Mouse (Mus musculus): ENCODE results near the gene Mgat1. TPM values are rescaled to one million over a fixed set of nuclear protein-coding genes. Genes with fewer than 3 reads are reported as not detected.

The Mgat1 gene
- polyA plus RNA-seq, 1 experiment from 2014 or later: 35.3 TPM

GRCm38 (mm10) chr11:49259296-49259695, 15.3 kb downstream of the Mgat1 start:
- Histone ChIP-seq H3K4me3 (no peak overlapping the region), H3K9ac (no peak overlapping the region), H3K4me2 (no peak overlapping the region), H3K9me3 (no peaks in the 10 kb centered on the region), H3K27me3 (replicated peaks) (no peaks in the 10 kb centered on the region), H3K4me1 (no peaks in the 10 kb centered on the region), H3K36me3 (replicated peaks) (peaks cover 8% of the 10 kb centered on the region), H3K27ac (no peak overlapping the region)
- ATAC-seq (replicated peaks): no peak
- WGBS: 97% methylated on average over 2 of the region's 2 CpGs

GRCm38 (mm10) chr11:49259829-49260228, 15.8 kb downstream of the Mgat1 start:
- no peak overlapping the region for H3K4me3 ChIP-seq
- H3K27me3 ChIP-seq (replicated peaks): no peaks in the 10 kb centered on the region
- no peaks in the 10 kb centered on the region for H3K9me3 ChIP-seq
- no peak overlapping the region for H3K4me2 ChIP-seq
- H3K36me3 ChIP-seq (replicated peaks): peaks cover 8% of the 10 kb centered on the region
- ATAC-seq (replicated peaks): no peak
- H3K9ac ChIP-seq: no peak overlapping the region
- 86% methylated on average over 1 of the region's 1 CpGs for WGBS
- H3K4me1 ChIP-seq: no peaks in the 10 kb centered on the region
- H3K27ac ChIP-seq: no peak overlapping the region

GRCm38 (mm10) chr11:49260598-49261312, 16.8 kb downstream of the Mgat1 start:
- Histone ChIP-seq H3K4me2 (no peak overlapping the region), H3K9ac (no peak overlapping the region), H3K4me3 (no peak overlapping the region), H3K27me3 (replicated peaks) (no peaks in the 10 kb centered on the region), H3K36me3 (replicated peaks) (peaks cover 8% of the 10 kb centered on the region), H3K9me3 (no peaks in the 10 kb centered on the region), H3K4me1 (no peaks in the 10 kb centered on the region), H3K27ac (no peak overlapping the region)
- 96% methylated on average over 21 of the region's 21 CpGs for WGBS
- no peak for ATAC-seq (replicated peaks)

GRCm38 (mm10) chr11:49261313-49261855, 17.4 kb downstream of the Mgat1 start:
- Histone ChIP-seq H3K4me2 (no peak overlapping the region), H3K27ac (no peak overlapping the region), H3K4me1 (no peaks in the 10 kb centered on the region), H3K36me3 (replicated peaks) (peaks cover 8% of the 10 kb centered on the region), H3K4me3 (no peak overlapping the region), H3K9me3 (no peaks in the 10 kb centered on the region), H3K9ac (no peak overlapping the region), H3K27me3 (replicated peaks) (no peaks in the 10 kb centered on the region)
- ATAC-seq (replicated peaks): no peak
- 93% methylated on average over 14 of the region's 14 CpGs for WGBS

- 91% methylated on average over 5 of the region's 5 CpGs for WGBS
- Histone ChIP-seq H3K4me3 (no peak overlapping the region), H3K36me3 (replicated peaks) (peaks cover 8% of the 10 kb centered on the region), H3K9ac (no peak overlapping the region), H3K4me1 (no peaks in the 10 kb centered on the region), H3K9me3 (no peaks in the 10 kb centered on the region), H3K27me3 (replicated peaks) (no peaks in the 10 kb centered on the region), H3K27ac (no peak overlapping the region), H3K4me2 (no peak overlapping the region)
- ATAC-seq (replicated peaks): no peak
These were observed 18.3 kb downstream of the Mgat1 start for GRCm38 (mm10) chr11:49262286-49262685.

- Histone ChIP-seq H3K36me3 (replicated peaks) (peaks cover 8% of the 10 kb centered on the region), H3K27ac (no peak overlapping the region), H3K9me3 (no peaks in the 10 kb centered on the region), H3K4me3 (no peak overlapping the region), H3K4me1 (no peaks in the 10 kb centered on the region), H3K4me2 (no peak overlapping the region), H3K9ac (no peak overlapping the region), H3K27me3 (replicated peaks) (no peaks in the 10 kb centered on the region)
- WGBS: 92% methylated on average over 6 of the region's 6 CpGs
- no peak for ATAC-seq (replicated peaks)
These were observed 19.2 kb downstream of the Mgat1 start for GRCm38 (mm10) chr11:49263149-49263548.

- no peak overlapping the region for H3K9ac ChIP-seq
- ATAC-seq (replicated peaks): no peak
- no peaks in the 10 kb centered on the region for H3K9me3 ChIP-seq
- H3K4me2 ChIP-seq: no peak overlapping the region
- H3K4me3 ChIP-seq: no peak overlapping the region
- no peaks in the 10 kb centered on the region for H3K4me1 ChIP-seq
- no peaks in the 10 kb centered on the region for H3K27me3 ChIP-seq (replicated peaks)
- H3K36me3 ChIP-seq (replicated peaks): peaks cover 8% of the 10 kb centered on the region
- WGBS: 88% methylated on average over 7 of the region's 7 CpGs
- H3K27ac ChIP-seq: no peak overlapping the region
These were observed 20.1 kb downstream of the Mgat1 start for GRCm38 (mm10) chr11:49264081-49264480.

GRCm38 (mm10) chr11:49264622-49265021, 20.6 kb downstream of the Mgat1 start:
- Histone ChIP-seq H3K4me1 (no peaks in the 10 kb centered on the region), H3K27ac (no peak overlapping the region), H3K36me3 (replicated peaks) (peaks cover 8% of the 10 kb centered on the region), H3K9ac (no peak overlapping the region), H3K9me3 (no peaks in the 10 kb centered on the region), H3K4me2 (no peak overlapping the region), H3K27me3 (replicated peaks) (no peaks in the 10 kb centered on the region), H3K4me3 (no peak overlapping the region)
- 70% methylated on average over 11 of the region's 11 CpGs for WGBS
- ATAC-seq (replicated peaks): no peak

- H3K36me3 ChIP-seq (replicated peaks): peaks cover 8% of the 10 kb centered on the region
- no peaks in the 10 kb centered on the region for H3K9me3 ChIP-seq
- H3K27ac ChIP-seq: no peak overlapping the region
- H3K4me3 ChIP-seq: no peak overlapping the region
- H3K4me2 ChIP-seq: no peak overlapping the region
- no peak for ATAC-seq (replicated peaks)
- no peak overlapping the region for H3K9ac ChIP-seq
- 90% methylated on average over 8 of the region's 8 CpGs for WGBS
- H3K4me1 ChIP-seq: no peaks in the 10 kb centered on the region
- H3K27me3 ChIP-seq (replicated peaks): no peaks in the 10 kb centered on the region
These were observed 21.1 kb downstream of the Mgat1 start for GRCm38 (mm10) chr11:49265101-49265500.

- no peaks in the 10 kb centered on the region for H3K27me3 ChIP-seq (replicated peaks)
- no peak for ATAC-seq (replicated peaks)
- 84% methylated on average over 6 of the region's 6 CpGs for WGBS
These were observed 22.7 kb downstream of the Mgat1 start for GRCm38 (mm10) chr11:49266671-49267070.

GRCm38 (mm10) chr11:49267316-49267715, 23.3 kb downstream of the Mgat1 start:
- Histone ChIP-seq H3K27ac (no peak overlapping the region), H3K36me3 (replicated peaks) (no peaks in the 10 kb centered on the region; the same call in 1 of the 2 replicates), H3K27me3 (replicated peaks) (no peaks in the 10 kb centered on the region), H3K4me3 (no peak overlapping the region), H3K9ac (no peak overlapping the region), H3K4me1 (no peaks in the 10 kb centered on the region), H3K9me3 (no peaks in the 10 kb centered on the region), H3K4me2 (no peak overlapping the region)
- 89% methylated on average over 10 of the region's 10 CpGs for WGBS
- ATAC-seq (replicated peaks): no peak

More at GRCm38 (mm10) chr11:49266671-49267070, 22.7 kb downstream of the Mgat1 start:
- no peak overlapping the region for H3K27ac ChIP-seq
- no peaks in the 10 kb centered on the region for H3K9me3 ChIP-seq
- no peak overlapping the region for H3K9ac ChIP-seq
- H3K4me2 ChIP-seq: no peak overlapping the region
- H3K4me1 ChIP-seq: no peaks in the 10 kb centered on the region
- peaks cover 4% of the 10 kb centered on the region for H3K36me3 ChIP-seq (replicated peaks)
- H3K4me3 ChIP-seq: no peak overlapping the region

GRCm38 (mm10) chr11:49267970-49268579, 24.1 kb downstream of the Mgat1 start:
- no peaks in the 10 kb centered on the region for H3K27me3 ChIP-seq (replicated peaks)
- no peaks in the 10 kb centered on the region for H3K4me1 ChIP-seq
- no peak overlapping the region for H3K27ac ChIP-seq
- no peak overlapping the region for H3K4me3 ChIP-seq
- WGBS: 82% methylated on average over 15 of the region's 15 CpGs
- no peak overlapping the region for H3K4me2 ChIP-seq
- no peaks in the 10 kb centered on the region for H3K9me3 ChIP-seq
- H3K36me3 ChIP-seq (replicated peaks): no peaks in the 10 kb centered on the region
- ATAC-seq (replicated peaks): no peak
- H3K9ac ChIP-seq: no peak overlapping the region

GRCm38 (mm10) chr11:49269761-49270160, 25.8 kb downstream of the Mgat1 start:
- Histone ChIP-seq H3K4me2 (no peak overlapping the region), H3K9ac (no peak overlapping the region), H3K4me3 (no peak overlapping the region), H3K36me3 (replicated peaks) (no peaks in the 10 kb centered on the region), H3K27me3 (replicated peaks) (no peaks in the 10 kb centered on the region), H3K4me1 (peaks cover 4% of the 10 kb centered on the region; the same call in 1 of the 2 replicates), H3K27ac (no peak overlapping the region), H3K9me3 (no peaks in the 10 kb centered on the region)
- no peak for ATAC-seq (replicated peaks)
- 94% methylated on average over 9 of the region's 9 CpGs for WGBS
